Mouse (Mus musculus) left cerebral cortex, adult 8-10 months (tissue): ENCODE results near the gene Zfp804b. TPM values are rescaled to one million over a fixed set of nuclear protein-coding genes. Genes with fewer than 3 reads are reported as not detected.
"Not testable (repeated sequence)": the region's sequence is repeated elsewhere in the genome, so short reads cannot be mapped to it uniquely, and the experiment has no call there.

ENCODE experiments used
- DNase-seq, 2 experiments: peaks; one replicate each; pipeline ENCODE4 v3.0.0; 2022; ENCODE audit warnings: low spot score in 2 of 2
- total RNA-seq, 4 experiments: library from RNA; stranded (reverse); gene quantifications; 2 replicates each; pipeline ENCODE4 v1.2.4; 2022

The Zfp804b gene
- 1 to 10 TPM; 2.7 to 3.9 (median 3.1) TPM for total RNA-seq

GRCm38 (mm10) chr5:7344145-7345010 is at the start of gene Zfp804b:
Zfp804b (minus strand) TSS chr5:7344756.
- peak; percentile 19 to 31 for DNase-seq

GRCm38 (mm10) chr5:7364616-7365015 is 20.1 kb upstream of the Zfp804b start:
- DNase-seq = not testable (repeated sequence)

DNA sequence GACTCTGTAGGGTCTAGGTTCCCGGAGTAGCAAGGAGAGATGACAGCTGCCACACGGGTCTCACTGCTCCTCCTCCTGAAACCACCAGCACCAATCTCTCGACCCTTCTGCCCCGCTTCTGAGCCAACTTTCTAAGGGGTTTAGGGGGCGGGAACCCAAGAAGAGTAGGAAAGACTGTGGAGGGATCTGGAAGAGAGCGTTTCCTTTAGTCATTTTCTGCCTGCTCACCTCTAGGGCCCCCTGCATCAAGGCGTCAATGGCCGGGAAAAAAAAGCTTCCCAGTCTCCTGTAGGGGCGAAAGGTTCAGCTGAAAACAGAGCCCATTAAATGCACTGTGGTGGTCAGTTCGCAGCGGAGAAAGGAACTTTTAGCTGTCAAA is 444 bp upstream of the Zfp804b start:
- DNase-seq = no peak

DNA sequence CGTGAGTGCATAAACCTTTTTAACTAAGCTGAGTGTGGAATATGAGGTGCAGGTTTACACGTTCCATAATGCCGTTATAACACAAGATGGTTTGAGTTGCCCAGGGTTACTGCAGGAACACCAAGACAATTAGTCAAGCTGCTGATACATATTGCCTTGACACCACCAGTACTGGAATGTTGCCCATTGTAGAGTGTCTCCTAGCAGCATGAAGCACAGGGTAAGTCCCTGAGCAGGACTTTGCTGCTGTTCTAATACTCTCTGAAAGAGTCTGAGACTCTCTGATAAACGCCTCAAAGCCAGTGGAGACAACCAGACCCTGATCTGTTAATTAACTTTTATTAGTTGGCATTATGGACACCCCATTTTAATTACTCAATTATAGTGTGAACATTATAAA is 19.0 kb downstream of the Zfp804b start:
- DNase-seq = no peak

DNA sequence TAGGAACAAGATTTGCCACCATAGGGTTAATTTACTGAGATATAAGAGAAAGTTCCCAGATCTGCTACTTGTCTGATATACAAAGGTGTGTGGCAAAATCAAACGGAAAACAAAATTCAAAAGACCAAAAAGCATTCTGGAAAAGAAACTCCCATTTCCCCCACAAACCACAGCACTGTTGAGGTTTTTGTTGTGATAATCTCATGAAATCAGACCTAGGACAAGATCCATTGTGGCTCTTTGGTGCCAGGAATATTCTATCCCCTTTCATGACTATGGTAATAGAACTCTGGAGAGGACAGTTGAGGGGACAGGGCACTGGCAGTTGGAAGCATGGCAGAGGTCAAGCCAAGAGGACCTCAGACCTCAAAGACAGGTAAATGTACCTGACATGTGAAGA is 40.7 kb downstream of the Zfp804b start, which contains the start of gene Tex47:
TSS of gene Tex47 (plus strand) at position 301 of the 400 bp plus-strand sequence.
- no peak for DNase-seq

- no peak for DNase-seq
Observed at GRCm38 (mm10) chr5:7302969-7303368, 41.6 kb downstream of the Zfp804b start.

DNA sequence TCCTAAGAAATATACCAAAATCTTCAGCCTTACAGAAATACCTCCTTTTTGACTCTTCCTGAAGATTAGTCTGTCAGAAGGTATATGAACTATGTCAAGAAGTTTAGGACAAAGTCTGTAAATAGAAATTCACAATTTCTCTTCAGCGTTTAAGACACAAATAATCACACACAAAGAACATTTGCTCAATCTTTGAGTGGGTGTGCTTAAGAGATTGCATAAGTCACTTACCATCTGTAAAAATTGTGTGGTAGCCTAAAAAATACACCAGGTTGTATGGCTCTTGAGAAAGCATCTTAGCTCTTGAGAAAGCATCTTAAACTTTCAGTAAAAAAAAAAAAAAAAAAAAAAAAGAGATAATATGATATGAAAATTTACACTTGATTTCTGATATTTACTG is 60.2 kb downstream of the Zfp804b start:
- DNase-seq = no peak

DNA sequence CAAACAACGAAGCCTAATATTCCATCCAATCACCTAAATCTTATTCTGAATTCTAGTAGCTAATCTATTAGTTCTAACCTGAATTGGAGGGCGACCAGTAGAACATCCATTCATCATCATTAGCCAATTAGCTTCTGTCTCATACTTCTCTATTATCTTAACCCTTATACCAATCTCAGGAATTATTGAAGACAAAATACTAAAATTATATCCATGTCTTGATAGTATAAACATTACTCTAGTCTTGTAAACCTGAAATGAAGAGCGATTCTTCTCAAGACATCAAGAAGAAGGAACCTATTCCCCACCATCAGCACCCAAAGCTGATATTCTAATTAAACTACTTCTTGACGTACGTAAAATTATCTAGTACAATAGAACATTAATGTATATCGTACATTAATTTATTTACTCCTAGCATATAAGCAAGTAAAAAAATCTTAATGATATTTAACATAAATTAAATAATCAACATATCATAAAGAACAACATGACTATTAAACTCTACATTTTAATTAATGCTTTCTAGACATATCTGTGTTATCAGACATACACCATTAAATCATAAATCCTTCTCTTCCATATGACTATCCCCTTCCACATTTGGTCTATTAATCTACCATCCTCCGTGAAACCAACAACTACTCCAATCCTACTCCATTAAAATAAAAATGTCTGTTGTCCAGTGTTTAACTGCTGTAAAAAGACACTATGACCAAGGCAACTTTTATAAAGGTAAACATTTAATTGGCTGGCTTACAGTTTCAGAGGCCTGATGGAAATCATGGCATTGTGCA is 67.7 kb downstream of the Zfp804b start:
- DNase-seq = no peak

GRCm38 (mm10) chr5:7177589-7177988 is 167.0 kb downstream of the Zfp804b start:
- no peak for DNase-seq

- DNase-seq = peak in 1 of 2 experiments; percentile 5
Observed at GRCm38 (mm10) chr5:7139658-7140057, 204.9 kb downstream of the Zfp804b start.

DNA sequence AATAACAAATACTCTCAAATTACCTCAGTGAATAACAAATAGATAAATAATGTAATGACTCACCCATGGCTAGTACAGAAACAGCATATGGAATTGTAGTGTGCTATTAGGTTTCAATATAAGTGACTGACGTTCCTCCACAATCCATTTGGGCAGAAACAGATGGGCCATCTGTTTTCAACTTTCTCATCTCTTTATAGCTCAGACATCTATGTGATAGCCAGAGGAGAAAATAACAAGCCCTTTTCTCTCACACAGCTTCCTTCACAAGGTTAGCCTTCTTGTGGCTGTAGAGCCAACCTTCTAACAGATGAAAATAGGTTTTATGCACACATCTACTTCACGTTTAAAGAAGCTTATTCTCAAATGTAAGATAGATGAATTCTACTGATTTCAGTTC is 242.2 kb downstream of the Zfp804b start:
- peak in 1 of 2 experiments; percentile 10 for DNase-seq

DNA sequence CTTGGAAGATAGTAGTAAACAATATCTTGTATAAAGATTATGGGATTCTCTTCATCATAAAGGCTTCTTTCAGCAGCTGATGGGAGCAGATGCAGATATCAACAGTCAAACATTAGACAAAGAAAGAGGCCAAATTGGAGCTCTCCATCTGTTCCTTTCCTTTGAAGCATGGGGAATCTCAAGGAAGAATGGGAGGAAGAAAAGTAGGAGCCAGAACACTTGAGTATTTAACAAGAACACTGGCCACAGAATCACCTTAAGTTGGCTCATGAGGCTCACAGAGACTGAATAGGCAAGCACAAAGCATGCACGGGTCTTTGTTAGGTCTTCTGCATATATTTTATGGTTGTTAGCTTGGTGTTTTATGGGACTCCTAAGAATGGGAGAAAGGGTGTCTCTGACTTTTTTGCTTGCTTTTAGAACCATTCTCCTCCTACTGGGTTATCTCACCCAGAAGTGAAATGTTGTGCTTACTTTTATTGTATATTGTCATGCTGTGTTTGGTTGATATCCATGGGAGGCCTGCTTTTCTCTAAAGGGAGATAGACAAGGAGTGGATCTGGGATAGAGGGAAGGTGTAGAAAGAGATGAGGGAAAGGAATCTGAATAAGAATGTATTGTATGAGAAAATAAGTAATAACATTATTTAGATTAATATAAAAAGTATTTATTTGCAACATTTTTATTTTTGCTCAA is 270.5 kb downstream of the Zfp804b start:
- no peak for DNase-seq

GRCm38 (mm10) chr5:7007468-7007867 is 337.1 kb downstream of the Zfp804b start:
- no peak for DNase-seq

DNA sequence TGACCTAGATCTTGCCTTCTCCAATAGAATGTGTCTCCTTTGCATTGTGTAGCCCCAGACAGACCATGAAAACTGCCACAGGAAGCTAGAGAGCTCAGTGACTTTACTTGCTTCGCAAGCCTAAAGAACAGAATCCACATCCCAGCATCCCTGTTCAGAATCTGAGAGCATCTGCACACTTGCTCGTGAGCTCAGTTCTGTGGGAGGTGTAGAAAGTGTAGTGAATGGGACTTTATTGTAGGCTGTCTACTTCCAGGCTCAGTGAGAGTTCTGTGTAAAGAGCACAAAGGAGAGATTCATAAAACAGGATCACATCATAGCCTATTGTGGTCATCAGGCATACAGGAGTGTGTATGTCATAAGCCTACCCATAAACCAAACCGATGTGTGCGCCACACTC is 360.6 kb downstream of the Zfp804b start:
- peak in 1 of 2 experiments; percentile 15 for DNase-seq

DNA sequence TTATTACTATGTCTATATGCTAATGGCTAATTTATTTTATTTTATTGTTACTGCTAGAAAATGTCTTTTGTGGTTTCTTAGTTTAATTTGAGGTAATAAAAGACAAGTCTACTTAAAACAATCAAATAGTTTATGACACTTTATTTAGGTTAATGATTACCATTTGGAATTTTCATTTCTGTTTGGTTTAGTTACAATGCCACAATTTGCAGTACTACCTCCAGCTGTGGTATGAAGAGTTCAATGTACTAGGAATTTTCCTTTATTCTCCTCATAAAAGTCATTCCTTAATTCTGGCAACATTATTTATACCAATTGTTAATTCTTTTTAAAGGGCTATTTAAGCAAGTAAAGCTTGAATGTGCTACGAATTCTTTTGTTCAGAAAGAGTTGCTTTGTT is 409.7 kb downstream of the Zfp804b start:
- no peak for DNase-seq

- no peak for DNase-seq
Observed at GRCm38 (mm10) chr5:6911290-6911689, 433.3 kb downstream of the Zfp804b start.

DNA sequence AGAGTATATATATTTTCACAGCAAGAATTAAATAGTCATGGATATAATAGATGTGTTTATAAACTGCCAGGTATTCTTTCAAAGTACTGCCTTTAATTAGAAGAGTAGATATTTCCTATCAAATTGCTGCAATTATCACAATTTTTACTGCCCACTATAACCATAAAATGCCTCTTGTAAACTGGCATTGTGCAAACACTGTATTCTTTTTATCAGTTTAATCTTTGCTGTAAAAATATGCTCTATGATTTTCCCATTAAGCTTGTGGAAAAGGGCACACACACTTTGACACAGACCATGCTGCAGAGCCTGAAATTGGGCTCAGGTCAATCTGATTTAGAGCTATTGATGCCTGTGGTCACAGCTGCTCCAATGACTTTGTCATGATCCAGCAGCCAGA is 463.2 kb downstream of the Zfp804b start:
- DNase-seq = no peak

GRCm38 (mm10) chr5:6871566-6871965 is 473.0 kb downstream of the Zfp804b start:
- DNase-seq = no peak

DNA sequence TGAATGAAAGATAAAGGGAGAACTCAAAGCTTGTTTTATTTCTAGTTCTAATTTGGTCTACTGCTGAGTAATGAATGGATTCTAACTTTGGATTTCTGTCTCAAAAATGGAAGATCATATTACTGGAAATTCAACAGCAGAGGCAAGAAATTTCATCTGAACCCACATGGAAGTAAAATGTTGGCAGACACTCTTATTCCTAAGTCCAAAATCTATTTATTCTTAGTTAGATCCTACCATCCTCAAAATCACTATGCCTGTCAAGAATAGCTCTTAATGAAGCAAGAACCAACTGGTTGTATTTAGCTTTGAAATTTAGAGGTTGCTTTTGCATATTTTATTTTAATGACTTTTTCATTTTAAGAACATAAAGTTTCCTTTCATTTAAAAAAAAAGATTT is 473.6 kb downstream of the Zfp804b start:
- DNase-seq = no peak

- no peak for DNase-seq
Observed at GRCm38 (mm10) chr5:6795396-6795795, 549.2 kb downstream of the Zfp804b start.

- no peak for DNase-seq
Observed at GRCm38 (mm10) chr5:6769357-6769892, 575.1 kb downstream of the Zfp804b start.
